Mouse (Mus musculus) stomach, postnatal 0 days (tissue): ENCODE measurements around the gene Plekha6. TPM values are rescaled to one million over a fixed set of nuclear protein-coding genes. Genes with fewer than 3 reads are reported as not detected.

Experiments
- ATAC-seq: fragments of 200-750 bp; cut with Nextera tagmentation; 2 replicates; pipeline ENCODE4 v1.8.0; 2017; ENCODE audit not compliant: low FRiP score, low TSS enrichment
- DNase-seq: peaks from one replicate; pipeline ENCODE4 v3.0.0-alpha.2; 2016; ENCODE audit warnings: low spot score
- H3K27ac ChIP-seq: fragments of 300-500 bp; sonication (generic); replicated peaks from 2 replicates; pipeline ENCODE4 v1.5.1; 2014; ENCODE audit warnings: mild to moderate bottlenecking, control low read depth
- H3K27me3 ChIP-seq: fragments of 300-500 bp; sonication (generic); 2 replicates; pipeline ENCODE4 v1.6.1; 2014; ENCODE audit warnings: low read length; ENCODE audit not compliant: control insufficient read depth, insufficient read depth
- H3K36me3 ChIP-seq: fragments of 300-500 bp; sonication (generic); 2 replicates; pipeline ENCODE4 v1.6.1; 2014; ENCODE audit warnings: low read length, mixed read lengths; ENCODE audit not compliant: control insufficient read depth, insufficient read depth
- H3K4me1 ChIP-seq: fragments of 300-500 bp; sonication (generic); replicated peaks from 2 replicates; pipeline ENCODE4 v1.6.1; 2014; ENCODE audit warnings: antibody characterized with exemption; ENCODE audit not compliant: control insufficient read depth, insufficient read depth
- H3K4me2 ChIP-seq: fragments of 300-500 bp; sonication (generic); replicated peaks from 2 replicates; pipeline ENCODE4 v1.6.1; 2014; ENCODE audit warnings: low read depth, mild to moderate bottlenecking, control low read depth, moderate library complexity
- H3K4me3 ChIP-seq: fragments of 300-500 bp; sonication (generic); 2 replicates; pipeline ENCODE4 v1.5.1; 2014; ENCODE audit warnings: low read depth, low read length, control low read depth
- H3K9ac ChIP-seq: fragments of 300-500 bp; sonication (generic); 2 replicates; pipeline ENCODE4 v1.6.1; 2014; ENCODE audit warnings: mild to moderate bottlenecking, low read length, control low read depth, mixed read lengths
- H3K9me3 ChIP-seq: fragments of 300-500 bp; sonication (generic); 2 replicates; pipeline ENCODE4 v1.6.1; 2016; ENCODE audit warnings: low read length; ENCODE audit not compliant: control insufficient read depth
- CTCF ChIP-seq: IDR thresholded peaks from 2 replicates; pipeline ENCODE4 v1.5.1; 2016; ENCODE audit warnings: antibody characterized with exemption, low read depth, mild to moderate bottlenecking, moderate library complexity
- EP300 ChIP-seq: optimal IDR thresholded peaks from 2 replicates; pipeline ENCODE3; 2016; ENCODE audit warnings: antibody characterized with exemption
- WGBS: fragments of 180-500 bp; shearing (Covaris S2); extraction: QIAGEN DNeasy Blood & Tissue Kit; methylation state at CpG from one replicate; pipeline ENCODE4 v1.1.7; 2014; 5-methylcytosine and 5-hydroxymethylcytosine counted together
- polyA plus RNA-seq: library from polyadenylated mRNA; unstranded; fragments of >200 nt; fragmentation: Nextera tagmentation; extraction: Ambion mirVana; gene quantifications from 2 replicates; pipeline ENCODE4 v1.2.1, GENCODE M21; 2015

Plekha6 gene
- polyA plus RNA-seq, 1 experiment from 2014 or later: 11.1 TPM

DNA sequence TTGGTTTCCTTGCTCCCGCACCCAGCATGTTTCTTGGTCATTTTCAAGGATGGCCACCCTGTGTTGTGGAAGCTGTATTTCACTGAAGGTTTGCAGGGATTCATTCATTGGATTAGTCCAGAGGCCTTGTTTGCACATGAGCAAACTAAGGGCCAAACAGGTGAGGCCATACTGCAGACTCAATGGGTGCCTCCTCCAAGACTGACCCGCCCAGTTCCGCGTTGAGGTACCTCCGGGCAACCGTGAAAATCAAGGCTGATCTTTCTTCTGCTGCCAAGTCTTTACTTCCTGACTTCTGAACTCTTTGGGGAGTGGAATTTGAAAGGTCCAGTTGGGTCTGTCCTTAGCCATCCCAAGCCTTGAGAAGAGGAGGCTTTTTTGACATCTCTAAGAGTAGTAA, 90.2 kb downstream of the Plekha6 start:
- ATAC-seq: peak; percentile 80
- Histone ChIP-seq H3K27ac (peak overlapping the region; percentile 81), H3K4me1 (peaks cover 31% of the 10 kb centered on the region), H3K27me3 (no peaks in the 10 kb centered on the region), H3K4me3 (no peak overlapping the region), H3K9ac (no peak overlapping the region), H3K4me2 (no peak overlapping the region), H3K9me3 (no peaks in the 10 kb centered on the region), H3K36me3 (no peaks in the 10 kb centered on the region)
- TF ChIP-seq EP300 (no peak), CTCF (no peak)
- peak; percentile 83 for DNase-seq
- 59% methylated on average over 6 of the region's 6 CpGs for WGBS

DNA sequence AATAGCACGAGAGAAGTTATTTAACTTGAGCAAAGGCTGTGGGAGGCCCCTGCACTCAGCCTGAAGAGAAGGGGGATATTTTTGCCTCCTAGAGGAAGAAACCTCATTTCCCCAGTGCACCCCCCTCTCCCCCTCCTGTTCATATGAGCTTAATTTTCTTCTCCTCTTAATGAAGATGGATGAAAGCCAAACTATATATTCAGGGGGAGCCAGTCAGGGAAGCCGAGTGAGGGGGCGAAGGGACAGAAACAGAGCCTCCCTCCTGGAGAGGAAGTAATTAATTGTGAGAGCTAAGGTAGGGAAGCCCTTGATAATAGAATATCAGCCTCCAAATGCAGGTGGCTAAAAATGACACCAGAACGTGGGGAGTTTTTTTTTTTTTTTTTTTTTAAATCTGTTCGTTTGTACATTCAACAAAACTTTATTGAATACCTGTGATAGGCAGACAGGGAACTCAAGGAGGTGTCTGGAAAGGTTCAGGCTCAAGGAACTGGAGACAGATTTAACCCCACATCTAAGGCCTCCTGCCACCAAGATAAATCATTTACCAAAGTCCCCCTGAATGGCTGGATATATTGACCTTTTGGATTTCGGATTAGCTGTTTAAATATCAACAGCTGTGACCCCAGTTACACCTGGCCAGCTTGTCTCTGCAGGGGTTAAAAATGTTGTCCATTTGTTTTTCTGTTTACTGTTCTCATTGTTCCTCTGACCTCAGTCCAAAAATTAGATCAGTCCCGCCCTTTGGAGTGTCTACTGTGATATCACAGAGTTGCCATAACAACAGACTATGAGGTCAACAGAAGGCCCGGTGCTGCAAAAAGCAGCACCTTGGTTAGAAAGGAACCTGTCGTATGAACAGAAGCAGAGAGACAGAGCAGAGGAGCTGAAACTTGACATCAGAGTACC, 91.1 kb downstream of the Plekha6 start:
- 0 out of 2 replicates have a peak, but pooled peaks cover under 1% of the 10 kb centered on the region for H3K36me3 ChIP-seq
- peaks cover 31% of the 10 kb centered on the region for H3K4me1 ChIP-seq
- peak overlapping the region; percentile 33 for H3K4me2 ChIP-seq
- DNase-seq (no peak), ATAC-seq (peak; percentile 19; the same call in 1 of the 2 replicates)
- H3K9me3 ChIP-seq: no peaks in the 10 kb centered on the region
- WGBS: 30% methylated on average over 9 of the region's 9 CpGs
- H3K4me3 ChIP-seq: no peak overlapping the region
- no peak overlapping the region for H3K9ac ChIP-seq
- peak overlapping the region; percentile 81 for H3K27ac ChIP-seq
- TF ChIP-seq CTCF (no peak), EP300 (no peak)
- no peaks in the 10 kb centered on the region for H3K27me3 ChIP-seq

DNA sequence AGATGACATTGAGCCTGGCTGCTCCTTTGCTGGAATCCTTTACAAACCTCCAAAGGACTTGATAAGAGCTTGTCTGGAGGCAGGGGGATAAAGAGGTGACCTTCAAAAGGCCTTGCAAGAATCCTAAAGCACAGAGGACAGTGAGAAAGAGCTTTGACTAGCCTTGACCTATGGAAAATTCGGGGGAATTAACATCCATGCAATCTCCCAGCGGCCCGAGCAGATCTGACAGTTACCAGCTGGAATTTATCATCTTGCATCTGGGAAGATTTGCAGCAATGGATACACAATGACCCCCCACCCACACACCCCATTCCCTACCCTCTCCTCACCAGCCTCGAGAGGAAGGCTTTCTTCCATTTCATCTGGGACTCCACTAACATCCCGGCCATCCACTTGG, 91.8 kb downstream of the Plekha6 start:
- H3K4me3 ChIP-seq: peak overlapping the region; percentile 15; the same call in 1 of the 2 replicates
- no peaks in the 10 kb centered on the region for H3K9me3 ChIP-seq
- ATAC-seq (no peak), DNase-seq (no peak)
- WGBS: 22% methylated on average over 5 of the region's 5 CpGs
- 0 out of 2 replicates have a peak, but pooled peaks cover 3% of the 10 kb centered on the region for H3K36me3 ChIP-seq
- TF ChIP-seq EP300 (no peak), CTCF (no peak)
- 0 out of 2 replicates have a peak overlapping the region, but pooled peaks have one; percentile 23 for H3K9ac ChIP-seq
- peak overlapping the region; percentile 42 for H3K27ac ChIP-seq
- H3K4me2 ChIP-seq: peak overlapping the region; percentile 33; the same call in 1 of the 2 replicates
- peaks cover 29% of the 10 kb centered on the region for H3K4me1 ChIP-seq
- no peaks in the 10 kb centered on the region for H3K27me3 ChIP-seq

DNA sequence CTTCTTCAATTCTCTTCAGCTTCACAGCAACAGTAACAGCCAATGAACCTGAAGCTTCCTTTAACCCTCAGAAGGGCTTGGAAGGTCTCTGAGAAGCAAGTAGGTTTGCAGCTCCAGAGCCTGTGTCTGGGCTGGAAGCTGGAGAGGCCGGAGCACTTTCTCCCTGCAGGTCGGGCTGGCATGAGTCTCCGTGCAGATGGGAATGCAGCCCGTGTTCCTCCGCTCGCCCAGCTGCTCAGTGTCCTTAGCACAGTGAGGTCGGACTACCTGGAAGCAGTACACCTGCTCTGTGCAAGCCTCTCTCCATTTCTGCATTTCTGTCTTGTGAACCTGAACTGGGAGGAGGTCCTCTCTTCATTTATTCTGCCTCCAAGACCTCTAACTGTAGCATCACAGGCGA, 92.3 kb downstream of the Plekha6 start:
- ATAC-seq (no peak), DNase-seq (no peak)
- Histone ChIP-seq H3K9ac (peak overlapping the region; percentile 31; the same call in 1 of the 2 replicates), H3K4me2 (peak overlapping the region; percentile 33; the same call in 1 of the 2 replicates), H3K9me3 (no peaks in the 10 kb centered on the region), H3K27ac (peak overlapping the region; percentile 42), H3K4me1 (peaks cover 24% of the 10 kb centered on the region), H3K4me3 (peak overlapping the region; percentile 15; the same call in 1 of the 2 replicates), H3K36me3 (0 out of 2 replicates have a peak, but pooled peaks cover 3% of the 10 kb centered on the region), H3K27me3 (no peaks in the 10 kb centered on the region)
- TF ChIP-seq CTCF (no peak), EP300 (no peak)
- 40% methylated on average over 8 of the region's 8 CpGs for WGBS

DNA sequence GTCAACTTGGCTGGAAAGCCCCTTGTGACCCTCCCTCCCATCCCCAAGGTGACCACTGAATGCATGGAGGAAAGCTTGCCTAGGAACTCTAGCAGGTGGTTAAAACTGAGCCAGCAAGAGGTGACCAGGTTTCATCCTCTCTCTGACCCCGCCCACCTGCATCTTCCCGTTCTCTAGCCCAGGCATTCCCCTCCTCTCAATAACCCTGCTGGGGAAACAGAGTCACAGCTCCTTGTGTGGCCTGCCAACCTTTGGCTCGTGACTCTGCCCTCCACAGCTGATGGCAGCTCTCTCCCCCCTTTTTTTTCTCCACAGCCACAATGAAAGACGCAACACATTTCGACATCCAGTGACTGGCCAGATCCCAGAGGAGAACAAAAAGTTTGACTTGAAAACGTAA, 94.7 kb downstream of the Plekha6 start:
- no peak overlapping the region for H3K4me3 ChIP-seq
- TF ChIP-seq EP300 (no peak), CTCF (no peak)
- no peak overlapping the region for H3K9ac ChIP-seq
- no peaks in the 10 kb centered on the region for H3K27me3 ChIP-seq
- DNase-seq (no peak), ATAC-seq (no peak)
- no peak overlapping the region for H3K4me2 ChIP-seq
- 0 out of 2 replicates have a peak, but pooled peaks cover 3% of the 10 kb centered on the region for H3K36me3 ChIP-seq
- no peaks in the 10 kb centered on the region for H3K9me3 ChIP-seq
- H3K4me1 ChIP-seq: peaks cover 8% of the 10 kb centered on the region; the same call in 1 of the 2 replicates
- no peak overlapping the region for H3K27ac ChIP-seq
- 69% methylated on average over 6 of the region's 6 CpGs for WGBS
